ENCODE assay signal across 7 mouse cellular contexts in genomic region chr7:132931560-132932351, GRCm38 (mm10). TPM values are rescaled to one million over a fixed set of nuclear protein-coding genes. Genes with fewer than 3 reads are reported as not detected.
DNase-seq lines count a peak whose midpoint lies in the region; ATAC-seq and TF ChIP-seq lines count a peak whose summit lies in the region.

No protein-coding gene starts in this region.

- POLR2A ChIA-PET in Patski (lab: Charles Lee): no interaction called here

- H3K27me3 ChIP-seq in Patski: no peaks in the 10 kb centered on the region
- H3K27me3 ChIP-seq in hindbrain, embryonic 11.5 days (ENCODE audit: control insufficient read depth, insufficient read depth, low read length): no peaks in the 10 kb centered on the region
- H3K27me3 ChIP-seq in megakaryocyte, embryonic 14.5 days (replicated peaks): peaks cover 2% of the 10 kb centered on the region

- peak overlapping the region; percentile 94 for H3K4me3 ChIP-seq in hindbrain, embryonic 11.5 days (ENCODE audit: low read depth, low read length)
- H3K4me3 ChIP-seq in left cerebral cortex, adult 2 months: peak overlapping the region; percentile 88
- H3K4me3 ChIP-seq in megakaryocyte, embryonic 14.5 days (replicated peaks): peak overlapping the region; percentile 97

- peak; percentile 36 for ATAC-seq in Patski
- ATAC-seq in hindbrain, embryonic 11.5 days (ENCODE audit: low FRiP score): no peak; the same call in none of the 2 replicates

- WGBS in hindbrain, embryonic 11.5 days: under 1% methylated on average over 27 of the region's 55 CpGs

- no peaks in the 10 kb centered on the region for H3K36me3 ChIP-seq in hindbrain, embryonic 11.5 days (ENCODE audit: control insufficient read depth, insufficient read depth, low read length)
- no peaks in the 10 kb centered on the region for H3K36me3 ChIP-seq in megakaryocyte, embryonic 14.5 days (replicated peaks; ENCODE audit: low read length)

- peak overlapping the region; percentile 91 for H3K9ac ChIP-seq in hindbrain, embryonic 11.5 days (ENCODE audit: low read depth, low read length)

- CTCF ChIA-PET in Patski (lab: Charles Lee): interaction anchor here (1.2 kb wide), 1 partner anchor 95 kb away, joined by 3 read pairs; no protein-coding TSS in a partner anchor

- H3K4me1 ChIP-seq in hindbrain, embryonic 11.5 days (replicated peaks; ENCODE audit: control insufficient read depth, insufficient read depth, low read length): no peaks in the 10 kb centered on the region
- H3K4me1 ChIP-seq in megakaryocyte, embryonic 14.5 days: peaks cover 24% of the 10 kb centered on the region; the same call in 1 of the 2 replicates

- TF ChIP-seq CTCF in Patski (IDR thresholded peaks at IDR 0.05): no peak
- TF ChIP-seq CTCF in left cerebral cortex, adult 2 months (IDR thresholded peaks at IDR 0.05): no peak

- peak overlapping the region; percentile 62 for H3K4me2 ChIP-seq in hindbrain, embryonic 11.5 days (replicated peaks; ENCODE audit: low read depth, low read length)

- in situ Hi-C loops in Patski (cut with MboI; ENCODE audit: low pct_unique_long_range_greater_than_20kb): loop anchor here (5.0 kb wide), 1 partner anchor 36 kb away; no protein-coding TSS in a partner anchor

- peak overlapping the region; percentile 98 for H3K27ac ChIP-seq in hindbrain, embryonic 11.5 days (ENCODE audit: low read depth, low read length)
- peak overlapping the region; percentile 86 for H3K27ac ChIP-seq in left cerebral cortex, adult 2 months

- H3K9me3 ChIP-seq in hindbrain, embryonic 11.5 days (ENCODE audit: control insufficient read depth, low read length): no peaks in the 10 kb centered on the region
- no peaks in the 10 kb centered on the region for H3K9me3 ChIP-seq in megakaryocyte, embryonic 14.5 days

- intact Hi-C loops in left cerebral cortex, adult 2 months (cut with DNase I): loop anchor here (2.0 to 5.0 kb wide), 2 partner anchors 71 to 73 kb away; partner anchors contain the start of gene Abraxas2

- no peak for DNase-seq in Patski (ENCODE audit: low read depth, low spot score)
- peak; percentile 53 for DNase-seq in cerebellum, adult 8-10 months
- peak; percentile 7 to 26 for DNase-seq in frontal cortex, postnatal 14 days (ENCODE audit: low spot score in 2 of 2)
- peak; percentile 65 for DNase-seq in hindbrain, embryonic 11.5 days (ENCODE audit: low spot score)
- peak in 1 of 2 experiments; percentile 45 for DNase-seq in left cerebral cortex, adult 2 months (ENCODE audit: extremely low spot score in 1 of 2, low spot score in 2 of 2)
- DNase-seq in right cerebral cortex, adult 2 months (ENCODE audit: low spot score in 2 of 2): peak; percentile 25 to 37

RNA-seq across cellular contexts. Expression of gene Zranb1, which starts 0.8 kb away (rescaled TPM):
- polyA plus RNA-seq in Patski (2021): 22.9 TPM
- polyA plus RNA-seq in hindbrain, embryonic 11.5 days (2014; fragmentation: Nextera tagmentation; extraction: Ambion mirVana): 17.9 and 18.7 TPM in 2 replicates
- 10 to 100 TPM; 43.3 to 47.2 TPM for total RNA-seq in left cerebral cortex, adult 2 months (2021)
- polyA plus RNA-seq in megakaryocyte, embryonic 14.5 days (2012; ENCODE audit: insufficient read depth, low replicate concordance): 1.8 and 5.0 TPM in 2 replicates
